Mouse (Mus musculus) liver, embryonic 15.5 days (tissue): ENCODE data around the gene Tnfaip3. TPM values are rescaled to one million over a fixed set of nuclear protein-coding genes. Genes with fewer than 3 reads are reported as not detected.

Experiments
- ATAC-seq: fragments of 200-750 bp; cut with Nextera tagmentation; 2 replicates; pipeline ENCODE4 v1.8.0; 2017; ENCODE audit warnings: moderate number of reproducible peaks, mild to moderate bottlenecking, moderate library complexity; ENCODE audit not compliant: insufficient read depth
- H3K27ac ChIP-seq: fragments of 300-500 bp; sonication (generic); replicated peaks from 2 replicates; pipeline ENCODE4 v1.5.1; 2015; ENCODE audit warnings: mild to moderate bottlenecking, inconsistent platforms
- H3K27me3 ChIP-seq: fragments of 300-500 bp; sonication (generic); 2 replicates; pipeline ENCODE4 v1.6.1; 2015; ENCODE audit warnings: mild to moderate bottlenecking, inconsistent platforms
- H3K36me3 ChIP-seq: fragments of 300-500 bp; sonication (generic); replicated peaks from 2 replicates; pipeline ENCODE4 v1.6.1; 2015; ENCODE audit warnings: moderate library complexity, mild to moderate bottlenecking, inconsistent platforms
- H3K4me1 ChIP-seq: fragments of 300-500 bp; sonication (generic); replicated peaks from 2 replicates; pipeline ENCODE4 v1.6.1; 2015; ENCODE audit warnings: inconsistent platforms
- H3K4me2 ChIP-seq: fragments of 300-500 bp; sonication (generic); 2 replicates; pipeline ENCODE4 v1.6.1; 2015; ENCODE audit warnings: moderate library complexity, mild to moderate bottlenecking, inconsistent platforms
- H3K4me3 ChIP-seq: fragments of 300-500 bp; sonication (generic); replicated peaks from 2 replicates; pipeline ENCODE4 v1.5.1; 2015; ENCODE audit warnings: mild to moderate bottlenecking, inconsistent platforms
- H3K9ac ChIP-seq: fragments of 300-500 bp; sonication (generic); 2 replicates; pipeline ENCODE4 v1.6.1; 2015; ENCODE audit warnings: moderate library complexity, mild to moderate bottlenecking, inconsistent platforms
- H3K9me3 ChIP-seq: fragments of 300-500 bp; sonication (generic); replicated peaks from 2 replicates; pipeline ENCODE4 v1.6.1; 2016; ENCODE audit warnings: inconsistent platforms
- WGBS: fragments of 180-500 bp; shearing (Covaris S2); methylation state at CpG from one replicate; pipeline ENCODE4 v1.1.7; 2015; ENCODE audit warnings: mixed read lengths; ENCODE audit not compliant: insufficient replicate concordance; 5-methylcytosine and 5-hydroxymethylcytosine counted together
- polyA plus RNA-seq: library from polyadenylated mRNA; unstranded; fragments of >200 nt; fragmentation: Nextera tagmentation; extraction: Ambion mirVana; gene quantifications from 2 replicates; pipeline ENCODE4 v1.2.1, GENCODE M21; 2015

Tnfaip3 gene
- polyA plus RNA-seq, 1 experiment from 2014 or later = 1.5 TPM

- H3K4me3 ChIP-seq = no peak overlapping the region
- 64% methylated on average over 2 of the region's 2 CpGs for WGBS
- H3K27me3 ChIP-seq = no peaks in the 10 kb centered on the region
- H3K36me3 ChIP-seq = no peaks in the 10 kb centered on the region
- no peaks in the 10 kb centered on the region for H3K9me3 ChIP-seq
- no peak overlapping the region for H3K4me2 ChIP-seq
- no peak overlapping the region for H3K9ac ChIP-seq
- H3K4me1 ChIP-seq = no peaks in the 10 kb centered on the region
- H3K27ac ChIP-seq = no peak overlapping the region
- ATAC-seq = no peak
Measured at GRCm38 (mm10) chr10:19040147-19040546, 24.7 kb upstream of the Tnfaip3 start.

DNA sequence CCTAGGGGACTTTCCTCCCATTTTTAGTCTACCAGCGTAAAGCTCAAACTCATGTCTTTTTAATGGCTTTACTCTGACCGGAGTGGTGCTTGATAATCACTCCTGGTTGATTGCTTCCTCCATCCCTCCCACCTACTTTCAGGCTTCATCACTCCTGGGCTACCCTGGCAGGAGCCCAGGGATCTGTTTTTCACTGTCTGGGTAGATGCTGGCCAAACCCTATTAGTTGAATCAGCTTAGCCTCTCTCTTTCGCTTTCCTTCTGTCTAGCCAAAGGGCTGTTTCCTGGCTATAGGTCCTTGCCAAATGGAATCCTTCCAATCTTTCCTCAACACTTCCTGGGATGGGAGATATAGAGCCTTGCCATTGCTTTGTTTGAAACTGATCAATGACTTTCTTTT, 19.3 kb upstream of the Tnfaip3 start:
- Histone ChIP-seq H3K27me3 (no peaks in the 10 kb centered on the region), H3K4me3 (no peak overlapping the region), H3K9me3 (no peaks in the 10 kb centered on the region), H3K4me1 (no peaks in the 10 kb centered on the region), H3K27ac (no peak overlapping the region), H3K9ac (no peak overlapping the region), H3K4me2 (no peak overlapping the region), H3K36me3 (no peaks in the 10 kb centered on the region)
- ATAC-seq = no peak
- WGBS = 82% methylated on average over 3 of the region's 3 CpGs

DNA sequence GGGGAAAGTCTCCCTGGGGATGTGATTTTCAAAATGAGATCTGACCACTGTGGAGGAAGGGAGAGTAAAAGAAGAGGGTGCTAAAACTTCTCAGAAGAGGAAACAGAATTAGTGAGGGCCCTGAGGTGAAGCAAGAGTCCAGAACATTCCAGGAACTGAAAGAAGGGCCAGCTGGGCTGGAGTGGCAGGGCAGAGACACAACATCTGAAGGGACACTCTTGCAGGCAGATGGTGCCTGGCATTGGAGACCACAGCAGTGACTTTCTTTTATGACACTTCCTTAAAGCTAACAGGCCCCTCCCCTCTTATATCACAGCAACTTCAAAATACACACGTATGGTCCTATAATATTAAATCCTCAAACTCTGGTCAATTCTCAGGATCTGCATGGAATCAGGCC, 18.2 kb upstream of the Tnfaip3 start:
- WGBS = 67% methylated on average over 1 of the region's 1 CpGs
- H3K27ac ChIP-seq = no peak overlapping the region
- no peaks in the 10 kb centered on the region for H3K36me3 ChIP-seq
- no peak for ATAC-seq
- no peaks in the 10 kb centered on the region for H3K27me3 ChIP-seq
- no peaks in the 10 kb centered on the region for H3K4me1 ChIP-seq
- no peaks in the 10 kb centered on the region for H3K9me3 ChIP-seq
- no peak overlapping the region for H3K9ac ChIP-seq
- no peak overlapping the region for H3K4me2 ChIP-seq
- H3K4me3 ChIP-seq = no peak overlapping the region

DNA sequence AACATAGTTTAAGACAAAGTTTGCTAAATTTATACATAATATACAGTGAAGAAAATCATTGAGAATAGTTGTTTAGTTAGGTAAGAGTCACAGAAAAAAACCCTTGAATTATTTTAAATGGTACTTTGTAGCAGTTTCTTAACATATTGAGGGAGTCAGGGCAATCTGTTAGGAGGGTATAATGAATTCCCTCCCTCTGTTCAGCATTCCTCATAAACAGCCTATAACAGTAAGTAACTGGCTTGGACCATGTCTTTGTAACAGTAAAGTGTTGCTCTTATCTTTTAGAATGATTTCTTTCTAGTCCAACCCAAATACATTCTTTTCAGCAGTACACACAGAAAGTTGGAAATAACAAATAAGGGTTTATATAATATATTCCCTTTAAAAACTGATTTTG, 16.4 kb upstream of the Tnfaip3 start:
- no peak overlapping the region for H3K4me2 ChIP-seq
- no peak overlapping the region for H3K9ac ChIP-seq
- H3K4me1 ChIP-seq = no peaks in the 10 kb centered on the region
- H3K9me3 ChIP-seq = no peaks in the 10 kb centered on the region
- no peak overlapping the region for H3K27ac ChIP-seq
- H3K27me3 ChIP-seq = no peaks in the 10 kb centered on the region
- H3K4me3 ChIP-seq = no peak overlapping the region
- ATAC-seq = no peak
- H3K36me3 ChIP-seq = no peaks in the 10 kb centered on the region

GRCm38 (mm10) chr10:19030628-19031027, 15.2 kb upstream of the Tnfaip3 start:
- no peaks in the 10 kb centered on the region for H3K9me3 ChIP-seq
- no peak overlapping the region for H3K27ac ChIP-seq
- no peak overlapping the region for H3K4me2 ChIP-seq
- no peak overlapping the region for H3K4me3 ChIP-seq
- ATAC-seq = no peak
- no peaks in the 10 kb centered on the region for H3K4me1 ChIP-seq
- no peaks in the 10 kb centered on the region for H3K27me3 ChIP-seq
- H3K9ac ChIP-seq = no peak overlapping the region
- H3K36me3 ChIP-seq = no peaks in the 10 kb centered on the region
- WGBS = 57% methylated on average over 2 of the region's 2 CpGs

DNA sequence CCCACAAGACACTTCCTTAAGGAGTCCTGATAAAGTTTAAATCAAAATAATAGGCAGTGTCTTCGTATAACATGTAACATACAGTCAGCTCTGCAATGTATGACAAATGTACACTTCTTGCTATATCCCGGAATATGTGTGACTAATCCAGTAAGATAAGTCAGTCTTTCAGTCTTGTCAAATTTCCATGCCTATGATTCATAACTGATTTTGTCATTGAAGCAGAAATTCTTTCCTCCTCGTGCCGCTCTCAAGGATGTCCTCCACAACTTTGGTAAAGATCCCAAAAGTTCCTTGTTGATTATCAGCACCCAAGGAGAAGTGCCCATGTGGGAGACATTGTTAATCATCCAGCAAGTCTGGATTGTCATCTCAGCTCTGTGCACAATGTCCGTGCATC, 11.3 kb upstream of the Tnfaip3 start:
- Histone ChIP-seq H3K9ac (no peak overlapping the region), H3K27me3 (no peaks in the 10 kb centered on the region), H3K4me3 (no peak overlapping the region), H3K4me2 (no peak overlapping the region), H3K27ac (no peak overlapping the region), H3K36me3 (no peaks in the 10 kb centered on the region), H3K9me3 (no peaks in the 10 kb centered on the region), H3K4me1 (no peaks in the 10 kb centered on the region)
- ATAC-seq = no peak
- WGBS = 70% methylated on average over 5 of the region's 5 CpGs

- no peaks in the 10 kb centered on the region for H3K27me3 ChIP-seq
- no peaks in the 10 kb centered on the region for H3K4me1 ChIP-seq
- H3K36me3 ChIP-seq = no peaks in the 10 kb centered on the region
- H3K27ac ChIP-seq = no peak overlapping the region
- H3K4me2 ChIP-seq = no peak overlapping the region
- no peak for ATAC-seq
- H3K4me3 ChIP-seq = no peak overlapping the region
- no peaks in the 10 kb centered on the region for H3K9me3 ChIP-seq
- 65% methylated on average over 5 of the region's 5 CpGs for WGBS
- H3K9ac ChIP-seq = no peak overlapping the region
Measured at GRCm38 (mm10) chr10:19024353-19024752, 8.9 kb upstream of the Tnfaip3 start.

DNA sequence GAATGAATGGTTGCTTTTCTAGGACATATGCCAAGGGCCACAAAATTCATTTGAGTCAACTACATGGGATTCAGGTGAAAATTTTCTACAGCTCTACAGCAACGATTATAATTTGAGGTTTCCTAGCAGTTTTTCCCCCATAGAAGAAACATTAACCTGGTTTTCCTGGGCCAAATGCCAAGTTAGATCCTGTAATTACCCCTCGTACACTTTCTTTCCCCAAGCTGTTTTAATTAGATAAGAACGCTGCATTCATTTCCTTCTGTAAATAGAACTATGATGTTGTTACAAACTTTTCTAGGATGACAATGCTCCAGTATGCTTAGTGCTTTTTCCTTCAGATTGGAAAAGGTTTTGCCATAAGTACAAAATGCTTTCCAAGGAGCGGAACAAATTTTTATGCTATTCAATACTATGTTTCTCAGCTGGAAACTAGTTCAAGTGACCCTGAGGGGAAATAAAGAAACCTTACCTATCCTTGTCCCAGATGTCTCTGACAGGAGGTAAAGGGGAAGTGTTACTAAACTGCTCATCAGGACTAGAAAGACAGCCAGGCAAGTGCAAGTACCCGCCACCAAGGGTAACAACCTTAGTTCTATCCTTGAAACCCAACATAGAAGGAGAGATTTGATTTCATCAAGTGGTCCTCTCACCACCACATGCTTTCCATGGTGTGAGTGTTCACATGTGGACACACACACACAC, 8.3 kb upstream of the Tnfaip3 start:
- Histone ChIP-seq H3K9ac (no peak overlapping the region), H3K27me3 (no peaks in the 10 kb centered on the region), H3K9me3 (no peaks in the 10 kb centered on the region), H3K36me3 (no peaks in the 10 kb centered on the region), H3K27ac (no peak overlapping the region), H3K4me2 (no peak overlapping the region), H3K4me3 (no peak overlapping the region), H3K4me1 (no peaks in the 10 kb centered on the region)
- 51% methylated on average over 5 of the region's 5 CpGs for WGBS
- ATAC-seq = no peak

DNA sequence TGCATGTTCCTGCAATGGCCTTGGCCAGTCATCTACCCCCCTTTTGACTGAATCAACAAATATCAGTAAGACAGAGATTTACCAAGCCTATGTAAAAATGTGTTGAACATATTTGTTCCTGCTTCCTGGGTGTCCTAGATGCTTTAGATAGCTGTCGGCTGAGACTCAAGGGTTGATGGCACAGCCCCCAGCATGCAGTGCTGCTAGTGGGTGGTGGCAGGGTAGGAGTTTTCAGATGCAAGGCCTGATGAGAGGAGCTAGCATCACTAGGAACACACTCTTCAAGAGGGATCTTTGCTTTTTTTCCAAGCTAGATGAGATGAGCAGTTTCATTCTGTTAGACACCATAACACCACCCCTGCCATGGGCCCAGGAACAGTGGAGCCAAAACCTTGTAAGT, 6.8 kb upstream of the Tnfaip3 start:
- H3K9me3 ChIP-seq = no peaks in the 10 kb centered on the region
- WGBS = 68% methylated on average over 1 of the region's 1 CpGs
- H3K4me2 ChIP-seq = no peak overlapping the region
- no peak for ATAC-seq
- no peaks in the 10 kb centered on the region for H3K4me1 ChIP-seq
- no peak overlapping the region for H3K9ac ChIP-seq
- H3K4me3 ChIP-seq = no peak overlapping the region
- H3K27ac ChIP-seq = no peak overlapping the region
- H3K36me3 ChIP-seq = no peaks in the 10 kb centered on the region
- H3K27me3 ChIP-seq = no peaks in the 10 kb centered on the region

- ATAC-seq = no peak
- no peak overlapping the region for H3K4me3 ChIP-seq
- no peak overlapping the region for H3K9ac ChIP-seq
- 27% methylated on average over 4 of the region's 4 CpGs for WGBS
- H3K27me3 ChIP-seq = no peaks in the 10 kb centered on the region; the same call in 1 of the 2 replicates
- no peaks in the 10 kb centered on the region for H3K9me3 ChIP-seq
- H3K36me3 ChIP-seq = no peaks in the 10 kb centered on the region
- H3K4me2 ChIP-seq = no peak overlapping the region
- H3K4me1 ChIP-seq = peaks cover 24% of the 10 kb centered on the region
- no peak overlapping the region for H3K27ac ChIP-seq
Measured at GRCm38 (mm10) chr10:19016823-19017471, 1.5 kb upstream of the Tnfaip3 start.

DNA sequence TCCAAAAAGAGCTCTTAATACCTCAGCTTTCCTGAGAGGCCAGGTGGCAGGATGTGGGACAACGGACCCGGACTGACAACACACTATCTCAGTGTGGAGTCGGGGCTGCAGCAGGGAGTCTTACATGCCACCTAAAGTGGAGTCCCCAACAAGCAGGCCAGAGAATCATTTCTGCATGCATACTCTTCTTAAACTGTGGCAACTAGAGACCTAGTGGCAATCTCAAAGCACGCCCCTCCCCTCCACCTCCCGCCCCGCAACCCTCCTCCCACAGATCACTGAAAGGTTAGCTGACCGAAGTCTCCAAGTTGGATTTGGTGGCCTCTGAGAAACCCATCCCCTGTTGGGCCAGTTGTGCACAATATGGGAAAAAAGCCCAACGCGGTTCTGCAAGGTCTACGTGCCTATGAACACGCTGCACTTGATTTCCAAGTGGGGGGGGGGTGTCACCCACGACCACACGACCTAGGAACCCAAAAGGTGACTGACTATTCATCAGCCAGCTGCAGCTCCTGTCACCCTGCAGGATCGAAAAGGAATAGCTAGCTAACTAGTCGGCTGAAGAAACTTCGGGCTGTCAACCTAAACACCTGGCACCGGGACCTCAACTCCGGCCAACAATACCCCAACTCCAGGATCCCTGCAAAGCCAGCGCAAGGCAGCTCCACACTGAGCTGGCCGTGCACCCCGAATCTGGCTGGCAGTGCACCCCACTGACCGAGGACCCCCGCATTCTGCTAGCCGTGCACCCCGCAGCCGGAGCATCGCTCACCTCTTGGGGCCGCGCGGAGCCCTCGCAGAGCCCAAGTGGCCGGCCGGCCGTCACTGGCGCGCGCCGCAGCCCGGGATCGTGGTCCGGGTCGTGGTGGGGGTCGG, 838 bp downstream of the Tnfaip3 start:
- Histone ChIP-seq H3K4me3 (peak overlapping the region; percentile 69), H3K9ac (peak overlapping the region; percentile 66), H3K27ac (peak overlapping the region; percentile 73), H3K9me3 (no peaks in the 10 kb centered on the region), H3K36me3 (no peaks in the 10 kb centered on the region), H3K27me3 (no peaks in the 10 kb centered on the region; the same call in 1 of the 2 replicates), H3K4me2 (peak overlapping the region; percentile 88), H3K4me1 (peaks cover 25% of the 10 kb centered on the region)
- under 1% methylated on average over 43 of the region's 43 CpGs for WGBS
- peak; percentile 13 for ATAC-seq
